15 mouse cellular contexts compared by ENCODE assay signal in the genomic region with DNA sequence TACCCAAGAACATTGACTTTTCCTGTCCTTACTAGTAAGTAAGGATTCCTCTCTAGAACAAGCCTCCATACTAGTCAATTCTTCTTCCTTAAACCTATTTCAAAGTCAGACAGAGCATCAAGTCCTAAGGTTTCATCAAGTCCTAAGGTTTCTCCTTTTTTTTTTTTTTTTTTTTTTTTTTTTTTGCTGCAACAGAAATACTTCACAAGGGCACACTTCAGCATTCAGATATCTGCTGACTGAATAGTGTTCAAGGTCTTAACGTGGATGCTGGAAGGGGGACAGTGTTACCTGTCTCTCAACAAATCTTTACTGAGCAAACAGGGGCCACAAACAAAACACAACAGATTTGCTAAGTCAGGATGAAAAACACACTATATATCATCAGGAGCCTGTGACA.
"Had no signal": no experiment of that assay in that cellular context is flagged by ENCODE, and none has a peak within 500 bp of the region (broad histone marks: within the 10 kb centered on the region; RNA-seq: fewer than 3 reads in every experiment).

No protein-coding gene starts in this region.

- H3K4me3 ChIP-seq: neural tube, embryonic 15.5 days; stomach, embryonic 15.5 days had no signal

- H3K4me1 ChIP-seq: stomach, embryonic 15.5 days had no signal

- H3K4me2 ChIP-seq: neural tube, embryonic 15.5 days; stomach, embryonic 15.5 days had no signal

- H3K27me3 ChIP-seq: neural tube, embryonic 15.5 days; stomach, embryonic 15.5 days had no signal

- H3K9ac ChIP-seq: neural tube, embryonic 15.5 days; stomach, embryonic 15.5 days had no signal

- DNase-seq: retina, postnatal 1 day; right cerebral cortex, adult 18-20 months; right cerebral cortex, postnatal 14 days; right cerebral cortex, postnatal 25 days; right cerebral cortex, postnatal 4 days; spleen, adult 18-20 months; thymus, adult 18-20 months; thymus, adult 2 months; thymus, postnatal 14 days; thymus, postnatal 25 days; thymus, postnatal 36 days; thymus, postnatal 4 days had no signal

- H3K27ac ChIP-seq: neural tube, embryonic 15.5 days; stomach, embryonic 15.5 days; stomach, postnatal 0 days had no signal

- H3K9me3 ChIP-seq: neural tube, embryonic 15.5 days; stomach, embryonic 15.5 days had no signal

- H3K36me3 ChIP-seq: neural tube, embryonic 15.5 days; stomach, embryonic 15.5 days had no signal
